Mouse (Mus musculus): ENCODE results near the gene Stx6. TPM values are rescaled to one million over a fixed set of nuclear protein-coding genes. Genes with fewer than 3 reads are reported as not detected.
A peak's percentile ranks its signal among the peaks of the same experiment; 100 is the strongest.

Gene Stx6
- total RNA-seq, 4 experiments from 2014 or later = 12.1 to 14.6 (median 13.0) TPM

GRCm38 (mm10) chr1:155232786-155233185 lies 74.3 kb downstream of the Stx6 start:
- no peak for DNase-seq (ENCODE audit: low spot score in 2 of 2)

DNA sequence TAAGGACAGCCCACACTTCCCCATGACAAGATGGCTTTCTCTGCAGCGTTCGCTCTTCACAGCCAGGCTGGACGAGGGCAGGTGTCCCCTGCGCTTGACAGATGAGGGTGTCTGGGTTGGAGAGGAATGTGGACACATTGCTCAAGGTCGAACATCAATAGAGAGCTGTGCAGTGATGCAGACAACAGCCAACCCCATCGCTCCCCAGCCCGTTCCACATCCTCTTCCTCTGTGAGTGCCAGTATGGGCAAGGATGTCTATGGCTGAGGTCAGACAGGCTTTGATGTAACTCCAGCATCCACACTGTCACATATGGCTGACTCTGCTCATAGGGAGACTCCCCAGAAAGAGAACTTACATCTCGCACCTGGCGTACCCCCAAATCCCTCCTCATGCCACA lies 74.9 kb downstream of the Stx6 start:
- no peak for DNase-seq (ENCODE audit: low spot score in 2 of 2)

DNA sequence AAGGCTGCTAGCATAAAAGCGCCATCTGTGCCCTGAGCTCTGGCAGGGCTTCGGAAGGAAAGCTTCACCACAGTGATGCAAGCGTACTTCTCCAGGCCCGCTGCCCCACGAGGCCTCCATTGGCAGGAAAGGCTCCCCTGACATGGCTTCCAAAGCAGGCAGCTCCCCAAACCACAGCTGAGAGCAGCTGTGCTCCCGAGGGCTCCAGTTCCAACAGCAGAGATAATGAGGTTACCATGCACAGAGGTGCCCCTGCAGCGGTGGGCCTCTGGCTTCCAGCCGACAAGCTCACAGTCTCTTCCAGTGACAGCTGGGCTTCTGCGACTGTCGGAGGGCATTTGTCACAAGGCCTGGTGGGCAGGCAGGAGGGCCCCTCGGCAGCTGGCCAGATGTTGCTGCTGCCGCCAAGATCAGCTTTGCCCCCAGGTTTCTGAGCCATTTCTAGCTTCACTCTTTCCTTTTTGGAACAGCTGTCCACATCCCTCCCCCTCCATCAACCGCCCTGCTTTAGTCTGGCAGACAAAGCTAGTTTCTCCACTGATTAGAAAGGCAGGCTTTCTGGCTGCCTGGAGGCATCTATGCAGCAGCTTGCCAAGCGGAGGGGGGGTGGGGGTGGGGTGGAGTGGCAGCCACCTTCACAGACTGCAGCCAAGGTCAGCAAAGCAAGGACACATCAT lies 75.6 kb downstream of the Stx6 start:
- DNase-seq (ENCODE audit: low spot score in 2 of 2) = peak; percentile 66 to 83

DNA sequence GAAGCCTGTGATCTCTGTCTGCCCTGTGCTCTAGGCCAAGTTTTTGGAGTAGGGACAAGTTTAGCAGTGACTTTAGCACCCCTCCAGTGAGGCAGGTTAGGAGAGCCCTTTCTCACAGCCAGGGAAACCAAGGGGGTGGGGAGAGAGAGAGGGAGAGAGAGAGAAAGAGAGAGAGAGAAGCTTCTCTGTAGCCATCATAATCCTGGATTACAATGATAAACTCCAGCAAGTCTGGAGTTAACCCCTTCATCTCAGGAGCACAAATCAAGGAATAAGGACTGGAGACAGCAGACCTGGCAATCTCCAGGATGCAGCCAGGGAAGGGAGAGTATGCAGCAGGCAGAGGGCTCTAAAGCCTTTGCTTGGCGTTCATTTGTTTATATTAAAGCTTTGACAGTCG lies 77.1 kb downstream of the Stx6 start:
- DNase-seq (ENCODE audit: low spot score in 2 of 2) = no peak

- no peak for DNase-seq (ENCODE audit: low spot score in 2 of 2)
Observed at GRCm38 (mm10) chr1:155236306-155237024, 78.0 kb downstream of the Stx6 start.

- no peak for DNase-seq (ENCODE audit: low spot score in 2 of 2)
Observed at GRCm38 (mm10) chr1:155237390-155237789, 78.9 kb downstream of the Stx6 start.

DNA sequence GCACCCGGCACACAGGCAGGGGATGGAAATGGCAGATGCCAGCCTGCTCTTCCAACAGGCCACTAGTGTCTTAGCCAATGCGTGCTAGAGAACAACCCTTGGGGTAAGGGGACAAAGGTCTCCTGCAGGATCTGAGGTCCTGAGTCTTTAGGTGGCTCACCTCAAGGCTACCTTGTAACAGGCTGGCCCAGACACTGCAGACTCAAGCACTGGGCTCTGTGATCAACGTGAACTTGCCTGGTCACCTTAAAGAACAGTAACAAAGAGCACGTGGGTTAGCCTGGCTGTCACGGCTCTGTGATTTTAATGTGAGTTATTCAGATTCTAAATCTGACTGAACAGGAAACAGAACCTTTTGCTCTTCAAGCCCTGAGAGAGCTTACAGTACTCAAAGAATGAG lies 79.6 kb downstream of the Stx6 start:
- no peak for DNase-seq (ENCODE audit: low spot score in 2 of 2)

DNA sequence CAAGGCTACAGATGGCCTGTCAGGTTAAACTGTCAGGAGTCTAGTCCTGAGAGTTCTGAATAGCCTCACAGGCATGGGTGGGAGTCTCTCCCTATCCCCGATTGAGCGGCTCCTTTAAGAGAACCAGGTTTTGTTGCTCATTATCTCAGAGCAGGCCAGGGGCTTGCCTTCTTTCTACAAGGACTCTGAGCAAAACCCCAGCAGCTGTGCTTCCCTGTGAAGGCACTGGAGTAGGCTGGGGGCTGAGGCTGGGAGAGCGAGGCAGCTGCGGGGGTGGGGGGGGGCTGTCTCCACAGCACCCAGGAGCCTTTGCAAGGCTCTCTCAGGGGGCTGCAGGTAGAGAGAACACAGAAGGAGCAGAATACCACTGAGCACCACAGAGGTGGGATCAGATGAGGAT lies 80.7 kb downstream of the Stx6 start:
- DNase-seq (ENCODE audit: low spot score in 2 of 2) = no peak

DNA sequence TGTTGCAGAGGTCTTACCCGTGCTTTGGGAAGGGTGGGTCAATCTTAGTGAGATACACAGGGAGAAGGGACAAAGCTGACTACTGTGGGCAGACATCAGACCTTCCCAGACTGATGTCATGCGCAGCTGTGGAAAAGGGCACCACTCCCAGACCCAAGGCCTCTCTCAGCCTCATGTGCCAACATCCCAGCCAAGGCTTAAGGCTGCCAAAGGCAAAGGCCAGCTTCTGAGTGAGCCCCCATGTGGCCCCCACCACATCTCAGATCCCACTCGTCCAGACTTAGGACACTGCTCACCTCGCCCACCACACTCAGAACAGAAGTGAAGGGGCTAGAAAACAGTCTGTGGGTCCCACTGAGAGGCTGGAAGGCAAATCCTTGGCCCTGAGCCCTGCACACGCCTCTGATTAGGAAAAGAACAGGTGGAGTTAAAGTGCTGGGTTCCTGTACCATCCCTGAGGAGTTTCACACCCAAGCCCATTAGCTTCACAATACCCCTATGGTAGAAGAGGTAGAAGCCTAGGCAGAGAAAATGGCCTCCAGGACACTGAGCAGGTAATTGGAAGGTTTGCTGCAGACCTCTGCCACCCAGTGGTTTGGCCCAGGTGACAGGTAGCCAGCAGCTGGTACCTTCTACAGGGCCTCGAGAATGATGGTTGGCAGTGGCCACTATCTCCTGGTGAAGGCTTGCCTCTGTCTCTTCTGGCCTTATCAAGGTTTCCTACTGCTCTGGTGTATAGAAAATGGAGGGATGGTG lies 81.6 kb downstream of the Stx6 start:
- peak in 1 of 2 experiments; percentile 35 for DNase-seq (ENCODE audit: low spot score in 2 of 2)

DNA sequence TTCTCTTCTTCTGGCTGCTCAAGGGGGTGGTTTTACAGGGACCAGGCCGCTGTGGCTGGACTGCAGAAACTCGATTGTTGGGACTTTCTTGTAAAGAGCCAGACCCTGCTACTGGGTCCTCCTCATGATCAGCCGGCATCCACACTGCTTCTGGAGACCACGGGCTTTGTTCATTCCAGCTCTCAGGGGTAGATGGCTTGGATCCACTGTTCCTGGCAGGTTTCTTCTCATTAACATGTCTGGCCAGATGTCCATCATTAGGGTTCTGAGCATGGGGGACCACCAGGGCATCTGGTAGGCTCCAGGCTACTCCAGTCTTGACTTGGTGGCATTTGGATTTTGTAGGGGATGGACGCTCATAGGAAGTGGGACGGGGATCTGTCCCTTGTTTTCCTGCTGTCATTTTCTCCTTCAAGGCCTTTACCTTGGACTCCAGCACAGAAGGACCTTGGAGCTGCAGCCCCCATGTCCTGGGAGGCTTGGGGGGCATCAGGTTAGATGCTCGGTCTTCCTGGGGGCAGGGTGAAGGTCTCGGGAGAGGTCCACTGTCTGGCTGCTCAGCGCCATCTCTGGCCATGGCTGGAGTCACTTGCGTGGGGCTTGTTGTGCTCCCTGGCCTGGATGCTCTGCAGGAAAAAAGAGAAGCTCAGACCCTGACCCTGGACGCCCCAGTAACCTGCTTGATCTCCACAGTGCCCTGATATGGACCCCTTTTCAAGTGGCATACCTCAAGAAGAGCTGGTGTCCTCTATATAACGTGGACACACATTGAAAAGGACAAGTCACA lies 83.4 kb downstream of the Stx6 start:
- no peak for DNase-seq (ENCODE audit: low spot score in 2 of 2)

- DNase-seq (ENCODE audit: low spot score in 2 of 2) = no peak
Observed at GRCm38 (mm10) chr1:155242488-155242745, 83.9 kb downstream of the Stx6 start.

DNA sequence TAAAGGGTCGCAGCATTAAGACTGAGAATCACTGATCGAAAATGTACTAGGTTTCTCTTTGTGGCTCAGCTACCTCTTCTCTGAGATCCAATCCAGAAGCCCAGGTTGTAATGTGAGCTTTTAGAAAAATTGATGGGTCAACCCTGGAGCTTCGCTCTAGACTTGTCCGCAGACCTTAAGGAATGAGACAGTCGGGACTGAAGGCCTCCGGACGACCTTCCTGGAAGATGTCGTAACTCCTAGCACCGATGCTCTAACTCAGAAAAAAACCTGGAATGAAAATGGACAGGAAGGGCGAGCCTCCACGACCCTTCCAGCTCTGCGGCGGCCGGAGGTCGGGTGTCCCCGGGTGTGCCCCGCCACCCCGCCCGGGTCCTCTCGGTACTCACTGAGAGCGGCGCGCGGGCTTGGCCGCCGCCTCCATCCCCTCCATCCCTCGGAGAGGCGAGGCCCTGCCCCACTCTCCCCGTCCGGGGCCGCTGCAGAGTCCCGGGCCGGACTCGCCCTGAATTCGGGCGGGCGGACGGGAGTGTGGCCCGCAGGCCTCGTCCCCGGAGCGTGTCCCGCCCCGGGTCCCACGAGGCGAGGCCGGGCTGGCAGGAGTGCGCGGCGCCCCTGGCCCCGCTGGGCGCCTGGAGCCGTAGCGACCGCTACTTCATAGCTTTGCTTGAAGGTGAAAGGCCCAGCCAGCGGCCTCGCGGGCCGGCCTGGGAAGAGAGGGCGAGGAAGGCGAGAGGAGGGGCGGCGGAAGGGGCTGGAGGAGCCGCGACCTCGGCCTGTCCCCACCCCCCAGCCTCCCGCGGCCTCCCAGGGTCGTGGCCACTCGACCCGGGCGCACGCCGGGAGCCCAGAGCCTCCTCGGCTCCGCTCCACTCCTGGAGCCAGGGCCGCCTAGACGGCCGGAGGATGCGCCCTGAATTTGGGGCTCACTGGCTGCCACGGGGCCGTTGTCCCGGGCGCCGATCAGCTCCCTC lies 85.6 kb downstream of the Stx6 start, which contains the start of gene BC034090:
BC034090 (minus strand) TSS at position 648 of the 974 bp plus-strand sequence.
- DNase-seq (ENCODE audit: low spot score in 2 of 2) = peak; percentile 32 to 39

GRCm38 (mm10) chr1:155244771-155245211 lies 86.3 kb downstream of the Stx6 start:
- DNase-seq (ENCODE audit: low spot score in 2 of 2) = no peak

DNA sequence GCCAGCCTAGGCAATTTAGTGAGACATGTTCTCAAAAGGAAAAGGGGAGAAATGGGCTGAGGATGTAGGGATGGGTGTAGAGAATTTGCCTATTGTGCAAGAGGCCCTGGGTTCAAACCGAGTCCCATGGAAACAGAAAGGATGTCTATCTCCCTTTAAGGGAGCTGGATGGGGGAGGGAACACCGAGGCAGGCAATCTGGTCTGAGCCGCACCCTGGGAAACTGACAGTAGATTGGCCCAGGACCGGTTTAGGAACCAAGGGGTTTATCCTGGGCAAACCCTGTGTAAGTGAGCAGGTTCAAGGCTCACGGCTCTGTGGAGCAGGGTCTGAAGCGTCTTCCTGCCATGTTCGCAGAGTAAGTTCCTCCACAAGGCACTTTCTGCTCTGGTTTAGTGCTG lies 87.0 kb downstream of the Stx6 start:
- DNase-seq (ENCODE audit: low spot score in 2 of 2) = no peak

DNA sequence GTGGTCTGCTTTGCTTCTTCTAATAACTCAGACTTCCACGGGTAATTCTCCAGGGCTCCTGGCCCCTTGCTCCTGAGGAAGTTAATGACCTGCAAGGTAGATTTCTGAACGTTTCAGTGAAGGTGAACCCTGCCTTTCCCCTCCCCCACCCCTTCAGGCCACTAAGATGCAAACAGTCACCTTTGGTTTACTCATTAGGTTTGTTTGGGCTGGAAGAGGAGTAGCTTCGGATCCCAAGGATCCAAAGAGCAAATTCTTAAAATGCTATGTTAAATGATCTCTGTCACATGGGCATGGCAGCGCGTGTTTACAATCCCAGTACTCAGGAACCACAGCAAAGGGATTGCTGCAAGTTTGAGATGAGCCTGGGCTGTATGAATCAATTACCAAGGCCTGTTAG lies 88.9 kb downstream of the Stx6 start:
- no peak for DNase-seq (ENCODE audit: low spot score in 2 of 2)

DNA sequence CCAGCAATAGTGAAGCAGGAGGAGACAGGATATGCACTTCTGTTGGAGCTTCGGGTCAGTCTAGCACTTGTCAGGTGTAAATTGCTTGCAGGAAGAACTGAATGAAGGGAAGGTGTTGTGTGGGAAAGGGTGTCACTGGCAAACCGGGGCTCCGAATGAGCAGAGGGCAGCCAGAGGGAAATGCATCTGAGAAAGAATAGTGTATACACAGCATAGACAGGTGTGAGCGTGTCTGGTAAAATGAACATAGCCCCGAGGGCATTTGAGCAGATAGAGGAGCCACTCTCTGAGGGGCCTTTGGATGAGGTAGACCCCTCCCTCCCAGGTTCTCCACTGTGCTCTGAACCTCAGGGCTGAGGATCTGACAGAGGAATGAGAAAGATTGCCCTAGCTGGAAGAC lies 89.5 kb downstream of the Stx6 start:
- DNase-seq (ENCODE audit: low spot score in 2 of 2) = no peak

DNA sequence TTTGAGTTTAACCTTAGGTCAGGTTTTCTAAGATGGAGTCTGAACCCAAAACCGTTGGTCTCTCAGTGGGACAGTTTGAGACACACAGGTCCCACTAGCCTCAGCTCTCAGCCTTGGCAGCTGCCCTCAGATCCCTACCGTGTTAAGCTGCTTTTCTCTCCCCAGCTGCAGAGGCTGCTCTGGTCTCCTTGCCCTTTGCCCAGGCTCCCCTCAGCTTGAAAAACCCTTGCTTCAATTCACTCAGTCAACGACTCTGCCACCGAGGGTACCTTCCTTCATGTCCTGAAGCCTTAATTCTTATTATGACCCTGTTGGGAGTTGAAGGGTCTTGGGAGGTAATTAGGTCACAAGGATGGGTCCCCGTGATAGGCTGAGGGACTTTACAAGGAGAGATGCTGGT lies 91.4 kb downstream of the Stx6 start:
- no peak for DNase-seq (ENCODE audit: low spot score in 2 of 2)

- no peak for DNase-seq (ENCODE audit: low spot score in 2 of 2)
Observed at GRCm38 (mm10) chr1:155250531-155251135, 92.1 kb downstream of the Stx6 start.

DNA sequence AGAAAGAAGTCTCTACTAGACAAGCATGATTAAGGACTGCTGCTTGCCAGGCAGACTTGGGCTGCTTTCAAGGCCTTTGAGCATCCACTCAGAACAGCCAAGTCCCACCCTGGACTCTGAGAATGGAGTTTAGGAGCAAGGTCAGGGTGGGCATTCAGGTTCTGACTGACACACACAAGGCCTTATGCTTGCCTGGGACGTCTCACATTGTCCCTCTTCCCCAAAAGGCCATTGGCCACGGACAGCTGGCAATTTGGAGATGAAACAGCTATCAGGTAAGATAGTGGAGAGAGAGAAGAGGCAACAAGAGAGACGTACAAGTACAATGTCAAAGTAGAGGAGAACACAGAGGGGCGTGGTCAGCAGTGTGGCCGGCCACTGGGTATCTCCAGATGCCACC lies 93.1 kb downstream of the Stx6 start:
- DNase-seq (ENCODE audit: low spot score in 2 of 2) = no peak

DNA sequence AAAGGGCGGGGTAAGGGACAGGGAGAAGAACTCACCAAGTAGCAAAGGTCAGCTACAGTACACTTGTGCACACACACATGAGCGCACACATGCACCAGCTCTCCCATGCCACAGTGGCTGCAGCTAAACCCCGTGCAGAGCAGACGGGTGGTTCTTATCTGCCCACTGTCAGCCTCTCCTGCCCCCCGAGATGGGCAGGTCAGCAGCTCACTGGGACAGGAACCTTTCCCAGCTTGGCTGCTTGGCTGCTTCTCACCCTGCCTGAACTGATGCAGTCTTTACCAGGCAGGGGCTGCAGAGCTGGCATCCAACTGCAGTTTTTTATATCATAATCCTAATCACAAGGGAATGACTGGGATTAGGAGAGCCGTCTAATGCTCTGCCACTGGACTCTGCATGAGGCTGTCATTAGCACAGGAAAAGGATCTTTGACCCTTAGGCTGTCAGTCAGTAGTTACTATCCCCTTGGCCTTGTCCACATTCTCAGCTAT lies 94.2 kb downstream of the Stx6 start:
- no peak for DNase-seq (ENCODE audit: low spot score in 2 of 2)

Measured in gastrocnemius, adult 8-10 months (tissue).